Mouse (Mus musculus) kidney, adult 2 months (tissue): ENCODE data around the gene Dvl2. TPM values are rescaled to one million over a fixed set of nuclear protein-coding genes. Genes with fewer than 3 reads are reported as not detected.
A peak's percentile ranks its signal among the peaks of the same experiment; 100 is the strongest.

Source experiments
- DNase-seq: peaks from one replicate; pipeline ENCODE4 v3.0.0; 2021
- H3K27ac ChIP-seq: fragments of 200-500 bp; 2 replicates; pipeline ENCODE4 v1.5.1; 2012; ENCODE audit warnings: low read depth, low read length, control low read depth, inconsistent platforms; ENCODE audit not compliant: insufficient read depth
- H3K27me3 ChIP-seq: fragments of 200-500 bp; replicated peaks from 2 replicates; pipeline ENCODE4 v1.6.1; 2012; ENCODE audit warnings: mild to moderate bottlenecking, moderate library complexity, low read length, inconsistent platforms; ENCODE audit not compliant: control insufficient read depth, insufficient read depth
- H3K36me3 ChIP-seq: fragments of 200-500 bp; 2 replicates; pipeline ENCODE4 v1.6.1; 2012; ENCODE audit warnings: mild to moderate bottlenecking, moderate library complexity, low read length, inconsistent platforms; ENCODE audit not compliant: control insufficient read depth, insufficient read depth
- H3K4me1 ChIP-seq: fragments of 200-500 bp; 2 replicates; pipeline ENCODE4 v1.6.1; 2011; ENCODE audit warnings: low read length; ENCODE audit not compliant: control insufficient read depth, insufficient read depth
- H3K4me3 ChIP-seq: fragments of 200-500 bp; 2 replicates; pipeline ENCODE4 v1.5.1; 2011; ENCODE audit warnings: mild to moderate bottlenecking, low read depth, low read length, control low read depth; ENCODE audit not compliant: insufficient read depth
- CTCF ChIP-seq: fragments of 200-500 bp; conservative IDR thresholded peaks from 2 replicates; pipeline ENCODE4 v1.5.1; 2011; ENCODE audit warnings: low read depth, mild to moderate bottlenecking, control low read depth, low read length, moderate library complexity, mixed read lengths; ENCODE audit not compliant: insufficient read depth, insufficient read length
- POLR2A ChIP-seq: fragments of 200-500 bp; IDR thresholded peaks from one replicate; pipeline ENCODE4 v1.6.1; 2011; ENCODE audit warnings: low read depth, low read length, control low read depth
- WGBS: fragments of 180-500 bp; shearing (Covaris S2); methylation state at CpG from one replicate; pipeline ENCODE4 v1.1.7; 2018; 5-methylcytosine and 5-hydroxymethylcytosine counted together
- polyA plus RNA-seq: library from polyadenylated mRNA; depleted of rRNA; stranded (reverse); fragments of >200 nt; gene quantifications from 2 replicates; pipeline ENCODE4 v1.2.3, GENCODE M21; 2012

Gene Dvl2
- polyA plus RNA-seq, 1 experiment, result 8.5 TPM

DNA sequence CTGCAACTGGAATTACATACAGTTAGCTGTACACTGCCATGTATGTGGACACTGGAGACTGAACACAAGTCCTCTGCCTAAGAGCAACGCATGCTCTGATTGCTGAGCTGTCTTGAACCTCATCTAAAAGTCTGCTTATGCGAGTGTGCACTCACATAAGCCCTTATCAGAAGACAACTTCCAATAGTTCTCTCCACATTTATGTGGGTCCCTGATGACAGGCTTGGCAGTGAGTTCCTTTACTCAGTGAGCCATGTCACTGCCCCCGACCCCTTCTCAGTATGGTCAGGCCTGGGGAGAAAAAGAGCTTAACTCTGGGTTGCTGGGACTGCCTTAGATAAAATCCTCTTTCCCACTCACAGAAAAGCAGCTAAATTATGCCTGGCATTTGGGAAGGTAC lies 16.3 kb downstream of the Dvl2 start, which contains the start of gene Dlg4:
Gene Dlg4, plus strand, starts transcription at position 274 of the 400 bp plus-strand sequence.
- no peaks in the 10 kb centered on the region; the same call in 1 of the 2 replicates for H3K36me3 ChIP-seq
- no peak within 1 kb of the TSS for H3K27ac ChIP-seq
- WGBS, result 78% methylated on average over 3 of the region's 3 CpGs
- DNase-seq, result no peak
- peaks cover 15% of the 10 kb centered on the region; the same call in 1 of the 2 replicates for H3K4me1 ChIP-seq
- H3K4me3 ChIP-seq, result no peak within 1 kb of the TSS
- H3K27me3 ChIP-seq, result no peaks in the 10 kb centered on the region
- TF ChIP-seq CTCF (no peak), POLR2A (no peak)

DNA sequence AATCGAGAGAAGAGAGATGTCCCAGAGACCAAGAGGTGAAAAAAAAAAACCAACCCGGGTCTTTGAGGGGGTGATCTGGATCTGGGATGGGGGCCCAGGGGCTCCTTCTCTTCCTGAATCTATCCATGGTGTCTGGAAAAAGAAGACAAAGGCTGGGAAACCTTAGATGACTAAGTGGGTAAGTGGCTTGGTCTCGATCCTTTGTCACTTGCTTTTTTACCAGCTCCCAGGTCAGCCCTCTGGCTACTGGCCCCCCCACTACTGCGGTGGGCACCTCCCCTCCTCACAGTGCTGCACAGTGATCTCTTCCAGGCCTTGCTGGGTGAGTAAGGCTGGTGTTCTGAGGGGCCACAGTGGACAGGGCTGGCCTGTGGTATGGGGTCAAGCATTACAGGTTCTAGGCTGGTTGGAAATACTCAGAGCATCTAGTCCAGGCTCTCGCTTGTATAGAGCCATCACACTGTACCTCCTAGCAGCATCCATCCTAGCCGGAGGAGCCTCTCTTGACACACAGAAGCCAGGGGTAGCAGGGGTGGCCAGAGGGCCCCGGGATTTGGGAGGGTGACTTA lies 16.9 kb downstream of the Dvl2 start:
- no peak for DNase-seq

GRCm38 (mm10) chr11:70018131-70018990 lies 18.0 kb downstream of the Dvl2 start:
- no peak for TF ChIP-seq CTCF
- TF ChIP-seq POLR2A, result no peak
- peak; percentile 33 for DNase-seq
- Histone ChIP-seq H3K27me3 (no peaks in the 10 kb centered on the region), H3K4me1 (peaks cover 15% of the 10 kb centered on the region; the same call in 1 of the 2 replicates), H3K4me3 (peak overlapping the region; percentile 48), H3K27ac (no peak overlapping the region), H3K36me3 (no peaks in the 10 kb centered on the region; the same call in 1 of the 2 replicates)
- 4% methylated on average over 25 of the region's 25 CpGs for WGBS

More for the DNA sequence above, 16.9 kb downstream of the Dvl2 start:
- TF ChIP-seq POLR2A (no peak), CTCF (no peak)
- Histone ChIP-seq H3K27me3 (no peaks in the 10 kb centered on the region), H3K36me3 (no peaks in the 10 kb centered on the region; the same call in 1 of the 2 replicates), H3K4me3 (no peak overlapping the region), H3K27ac (no peak overlapping the region), H3K4me1 (peaks cover 15% of the 10 kb centered on the region; the same call in 1 of the 2 replicates)
- WGBS, result 51% methylated on average over 7 of the region's 7 CpGs

DNA sequence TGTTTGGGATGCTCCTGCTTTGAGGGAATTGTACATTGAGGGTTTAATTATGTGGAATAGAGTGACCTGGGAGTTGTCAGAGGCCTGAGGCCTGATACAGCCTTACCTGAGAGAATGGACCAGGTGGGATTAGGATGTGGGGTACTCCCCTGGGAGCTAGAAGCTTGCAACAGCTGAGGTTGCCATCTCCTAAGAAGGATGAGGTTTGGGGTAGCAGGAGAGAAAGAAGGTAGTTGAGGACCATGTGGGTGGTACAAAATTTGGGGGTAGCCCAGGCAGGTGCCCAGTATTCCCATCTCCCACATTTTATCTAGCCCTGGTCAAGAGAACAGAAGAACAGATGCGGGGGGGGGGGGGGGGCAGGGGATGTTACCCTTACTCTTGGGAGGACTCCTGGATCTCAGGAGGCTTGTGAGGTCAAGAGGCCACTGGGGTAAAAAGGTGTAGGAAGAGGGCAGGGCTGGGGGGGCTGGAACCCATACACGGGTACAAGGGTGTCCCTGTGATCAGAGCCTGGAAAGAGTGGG lies 19.2 kb downstream of the Dvl2 start:
- TF ChIP-seq POLR2A (no peak), CTCF (no peak)
- Histone ChIP-seq H3K36me3 (no peaks in the 10 kb centered on the region), H3K27me3 (no peaks in the 10 kb centered on the region), H3K4me3 (no peak overlapping the region), H3K4me1 (peaks cover 6% of the 10 kb centered on the region; the same call in 1 of the 2 replicates), H3K27ac (no peak overlapping the region)
- no peak for DNase-seq
- WGBS, result 32% methylated on average over 2 of the region's 2 CpGs

DNA sequence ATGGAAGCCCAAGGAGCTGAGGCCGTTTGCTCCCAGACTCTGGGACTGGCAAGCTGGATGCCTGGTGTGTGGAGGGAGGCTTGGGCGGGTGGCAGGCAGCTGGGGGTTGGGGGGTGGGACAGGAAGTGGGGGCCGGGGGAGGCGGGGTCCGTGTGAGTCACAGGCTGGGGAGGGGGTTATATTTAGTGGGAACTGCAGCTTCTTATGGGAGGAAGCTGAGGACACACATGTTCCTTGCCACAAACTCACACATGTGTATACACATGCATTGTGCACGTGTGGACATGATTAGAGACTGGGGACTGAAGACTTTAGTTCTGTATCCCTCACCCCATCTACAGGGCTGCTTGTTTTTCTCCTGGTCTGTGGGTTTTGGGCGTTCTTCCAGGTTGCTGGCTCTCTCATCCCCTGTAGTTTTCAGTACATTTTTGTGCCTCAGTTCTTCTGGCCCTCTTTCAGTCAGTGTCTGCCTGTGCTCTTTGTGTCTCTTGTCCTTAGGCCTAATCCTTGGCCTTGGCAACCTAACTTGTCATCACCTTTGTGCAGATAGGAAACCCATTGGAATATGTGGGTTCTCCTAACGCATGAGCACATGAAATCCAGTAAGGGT lies 19.7 kb downstream of the Dvl2 start:
- Histone ChIP-seq H3K36me3 (no peaks in the 10 kb centered on the region), H3K4me1 (0 out of 2 replicates have a peak, but pooled peaks cover 4% of the 10 kb centered on the region), H3K27me3 (no peaks in the 10 kb centered on the region), H3K4me3 (no peak overlapping the region), H3K27ac (no peak overlapping the region)
- 30% methylated on average over 8 of the region's 8 CpGs for WGBS
- TF ChIP-seq POLR2A (no peak), CTCF (no peak)
- no peak for DNase-seq

GRCm38 (mm10) chr11:70020731-70021263 lies 20.4 kb downstream of the Dvl2 start:
- peak overlapping the region; percentile 63 for H3K4me3 ChIP-seq
- 0 out of 2 replicates have a peak, but pooled peaks cover 4% of the 10 kb centered on the region for H3K4me1 ChIP-seq
- no peak overlapping the region for H3K27ac ChIP-seq
- peak; percentile 63 for TF ChIP-seq CTCF
- no peak for TF ChIP-seq POLR2A
- no peaks in the 10 kb centered on the region for H3K27me3 ChIP-seq
- DNase-seq, result peak; percentile 89
- no peaks in the 10 kb centered on the region for H3K36me3 ChIP-seq
- under 1% methylated on average over 8 of the region's 8 CpGs for WGBS
